Mouse (Mus musculus): ENCODE measurements around the gene A430033K04Rik.

- TF ChIP-seq POLR2A (IDR thresholded peaks at IDR 0.05; ENCODE audit: insufficient read depth, low read length) (no peak), EP300 (IDR thresholded peaks at IDR 0.05; ENCODE audit: insufficient read depth, low read depth, low read length) (no peak)
These were observed 19.1 kb downstream of the A430033K04Rik start for GRCm38 (mm10) chr5:138641761-138642160.

Measured in ES-Bruce4 (cell line).